Mouse (Mus musculus) forebrain, embryonic 14.5 days (tissue): ENCODE measurements around the gene Pax5. TPM values are rescaled to one million over a fixed set of nuclear protein-coding genes. Genes with fewer than 3 reads are reported as not detected.
A peak's percentile ranks its signal among the peaks of the same experiment; 100 is the strongest.

Source experiments
- ATAC-seq: fragments of 200-750 bp; cut with Nextera tagmentation; 2 replicates; pipeline ENCODE4 v1.8.0; 2017; ENCODE audit warnings: mild to moderate bottlenecking, moderate library complexity
- DNase-seq: peaks from one replicate; pipeline ENCODE4 v3.0.0-alpha.2; 2015; ENCODE audit warnings: low spot score
- H3K27ac ChIP-seq: fragments of 300-500 bp; sonication (generic); 2 replicates; pipeline ENCODE4 v1.5.1; 2014; ENCODE audit warnings: low read depth, mild to moderate bottlenecking, control low read depth, low read length, moderate library complexity
- H3K27me3 ChIP-seq: fragments of 300-500 bp; sonication (generic); replicated peaks from 2 replicates; pipeline ENCODE4 v1.6.1; 2014; ENCODE audit warnings: low read length, control low read depth, mixed read lengths; ENCODE audit not compliant: control insufficient read depth, insufficient read depth
- H3K36me3 ChIP-seq: fragments of 300-500 bp; sonication (generic); 2 replicates; pipeline ENCODE4 v1.6.1; 2014; ENCODE audit warnings: low read length, control low read depth; ENCODE audit not compliant: control insufficient read depth, insufficient read depth
- H3K4me1 ChIP-seq: fragments of 300-500 bp; sonication (generic); 2 replicates; pipeline ENCODE4 v1.6.1; 2014; ENCODE audit warnings: antibody characterized with exemption, low read length, control low read depth; ENCODE audit not compliant: control insufficient read depth, insufficient read depth
- H3K4me2 ChIP-seq: fragments of 300-500 bp; sonication (generic); 2 replicates; pipeline ENCODE4 v1.6.1; 2014; ENCODE audit warnings: mild to moderate bottlenecking, control low read depth, low read length
- H3K4me3 ChIP-seq: fragments of 300-500 bp; sonication (generic); 2 replicates; pipeline ENCODE4 v1.5.1; 2014; ENCODE audit warnings: low read depth, low read length, control low read depth
- H3K9ac ChIP-seq: fragments of 300-500 bp; sonication (generic); 2 replicates; pipeline ENCODE4 v1.6.1; 2014; ENCODE audit warnings: mild to moderate bottlenecking, low read length, control low read depth, moderate library complexity
- H3K9me3 ChIP-seq: fragments of 300-500 bp; sonication (generic); replicated peaks from 2 replicates; pipeline ENCODE4 v1.6.1; 2016; ENCODE audit warnings: low read length, control low read depth, mixed read lengths; ENCODE audit not compliant: control insufficient read depth
- WGBS: fragments of 180-500 bp; shearing (Covaris S2); extraction: QIAGEN DNeasy Blood & Tissue Kit; methylation state at CpG from one replicate; pipeline ENCODE4 v1.1.7; 2014; 5-methylcytosine and 5-hydroxymethylcytosine counted together
- polyA plus RNA-seq: library from polyadenylated mRNA; unstranded; fragments of >200 nt; fragmentation: Nextera tagmentation; extraction: Ambion mirVana; gene quantifications from 2 replicates; pipeline ENCODE4 v1.2.1, GENCODE M21; 2014

Gene Pax5
- polyA plus RNA-seq, 1 experiment from 2014 or later = 0.20 TPM

DNA sequence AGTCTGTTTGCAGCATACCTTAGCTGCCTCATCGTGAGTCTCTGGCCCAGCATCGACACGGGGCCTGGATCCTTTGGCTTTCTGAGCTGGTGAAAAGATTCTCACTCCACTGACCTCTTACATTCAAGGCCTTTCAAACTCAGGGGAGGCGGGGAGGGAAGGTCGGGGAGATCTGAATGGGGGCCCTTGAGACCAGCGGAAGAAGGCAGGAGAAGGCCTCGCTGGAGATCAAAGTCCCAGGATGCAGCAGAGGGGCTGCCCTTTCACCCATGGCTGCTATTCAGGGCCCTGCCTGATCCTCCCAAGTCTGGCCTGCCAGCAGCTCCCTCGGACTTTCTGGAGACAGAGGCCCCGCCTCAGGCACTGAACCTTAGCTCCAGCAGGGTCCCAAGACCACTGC lies 36.6 kb downstream of the Pax5 start:
- DNase-seq = no peak
- no peak overlapping the region for H3K4me2 ChIP-seq
- H3K36me3 ChIP-seq = no peaks in the 10 kb centered on the region
- H3K4me1 ChIP-seq = no peaks in the 10 kb centered on the region
- no peaks in the 10 kb centered on the region for H3K27me3 ChIP-seq
- no peak overlapping the region for H3K4me3 ChIP-seq
- no peak overlapping the region for H3K9ac ChIP-seq
- no peak overlapping the region for H3K27ac ChIP-seq
- 0 out of 2 replicates have a peak, but pooled peaks cover 3% of the 10 kb centered on the region for H3K9me3 ChIP-seq
- WGBS = 6% methylated on average over 9 of the region's 9 CpGs
- no peak for ATAC-seq

DNA sequence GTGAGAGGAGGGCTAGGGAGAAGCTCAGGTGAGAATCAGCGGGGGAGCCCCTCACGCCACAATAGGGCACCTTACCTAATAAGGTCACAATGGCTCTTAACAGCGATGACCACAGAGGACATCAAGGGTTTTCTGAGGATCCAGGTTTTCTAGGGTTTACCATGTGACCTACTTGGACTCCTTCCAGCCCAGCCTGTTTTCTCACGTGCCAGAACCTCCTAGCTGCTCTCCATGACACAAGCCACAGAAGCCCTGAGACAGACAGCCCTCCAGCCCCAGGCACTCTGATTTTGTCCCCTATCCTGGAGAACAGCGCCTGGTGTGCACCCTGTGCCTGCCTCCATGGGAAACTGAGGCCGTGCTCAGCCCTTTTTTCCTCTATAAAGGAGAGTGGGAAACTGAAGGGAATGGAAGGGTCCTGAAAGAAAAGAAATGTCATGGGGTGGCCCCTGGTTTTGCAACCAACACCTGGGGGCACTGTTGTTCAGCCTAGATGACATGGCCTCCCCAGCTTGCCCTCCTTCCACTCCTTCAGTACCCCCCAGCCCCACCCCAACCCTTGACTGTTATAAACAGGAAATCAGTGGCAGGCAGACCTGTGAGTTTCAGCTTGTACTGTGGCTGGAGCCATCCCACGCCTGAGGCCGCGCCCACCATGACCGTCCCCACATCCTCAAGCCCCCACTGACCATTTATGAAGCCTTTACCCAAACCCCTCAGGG lies 37.9 kb downstream of the Pax5 start:
- Histone ChIP-seq H3K9me3 (0 out of 2 replicates have a peak, but pooled peaks cover 3% of the 10 kb centered on the region), H3K36me3 (no peaks in the 10 kb centered on the region), H3K27ac (no peak overlapping the region), H3K9ac (no peak overlapping the region), H3K4me1 (no peaks in the 10 kb centered on the region), H3K4me3 (no peak overlapping the region), H3K4me2 (no peak overlapping the region), H3K27me3 (no peaks in the 10 kb centered on the region; the same call in 1 of the 2 replicates)
- no peak for ATAC-seq
- WGBS = 61% methylated on average over 10 of the region's 10 CpGs
- peak; percentile 5 for DNase-seq

DNA sequence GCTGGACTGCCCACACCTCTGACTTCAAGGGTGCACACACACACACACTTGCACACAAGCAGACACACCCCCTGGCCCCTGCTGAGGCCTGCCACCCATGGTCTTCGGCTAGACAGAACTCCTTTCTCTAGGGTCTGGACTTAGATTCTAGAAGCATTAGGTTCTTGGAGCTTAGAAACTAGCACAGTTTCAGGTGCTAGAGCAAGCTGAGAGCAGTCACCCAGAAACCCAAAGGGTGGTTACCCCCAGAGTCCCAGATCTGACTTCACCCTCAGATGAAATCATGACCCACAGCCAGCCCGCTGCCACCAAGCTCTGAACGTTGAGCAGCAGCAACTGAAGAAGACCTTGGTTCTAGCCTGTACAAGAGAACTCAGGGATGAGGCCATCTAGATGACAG lies 38.8 kb downstream of the Pax5 start:
- H3K4me3 ChIP-seq = no peak overlapping the region
- no peaks in the 10 kb centered on the region for H3K36me3 ChIP-seq
- 91% methylated on average over 3 of the region's 3 CpGs for WGBS
- no peaks in the 10 kb centered on the region for H3K4me1 ChIP-seq
- H3K9me3 ChIP-seq = 0 out of 2 replicates have a peak, but pooled peaks cover 3% of the 10 kb centered on the region
- no peak for ATAC-seq
- H3K27ac ChIP-seq = no peak overlapping the region
- no peak overlapping the region for H3K9ac ChIP-seq
- peaks cover 6% of the 10 kb centered on the region for H3K27me3 ChIP-seq
- no peak for DNase-seq
- H3K4me2 ChIP-seq = no peak overlapping the region

DNA sequence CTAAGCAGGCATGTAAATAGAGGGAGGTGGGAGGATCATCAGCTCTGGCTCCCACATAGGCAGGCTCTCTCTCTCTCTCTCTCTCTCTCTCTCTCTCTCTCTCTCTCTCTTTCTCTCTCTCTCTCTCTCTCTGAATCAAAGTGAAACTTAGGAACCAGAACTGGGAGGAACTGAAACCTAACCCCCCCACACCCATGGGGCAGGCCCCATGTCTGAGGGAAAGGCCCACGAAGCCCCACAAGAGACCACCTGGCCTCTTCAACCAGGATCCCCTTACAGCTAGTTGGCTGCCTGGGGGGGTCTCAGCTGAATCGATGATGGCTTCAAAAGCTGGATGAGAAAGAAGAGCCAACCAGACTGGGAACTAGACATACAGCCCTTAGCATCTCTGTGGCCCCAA lies 39.3 kb downstream of the Pax5 start:
- Histone ChIP-seq H3K9ac (no peak overlapping the region), H3K4me2 (no peak overlapping the region), H3K4me3 (no peak overlapping the region), H3K36me3 (no peaks in the 10 kb centered on the region), H3K9me3 (0 out of 2 replicates have a peak, but pooled peaks cover 3% of the 10 kb centered on the region), H3K27ac (no peak overlapping the region), H3K4me1 (no peaks in the 10 kb centered on the region), H3K27me3 (peaks cover 10% of the 10 kb centered on the region)
- 89% methylated on average over 2 of the region's 2 CpGs for WGBS
- DNase-seq (no peak), ATAC-seq (no peak)

DNA sequence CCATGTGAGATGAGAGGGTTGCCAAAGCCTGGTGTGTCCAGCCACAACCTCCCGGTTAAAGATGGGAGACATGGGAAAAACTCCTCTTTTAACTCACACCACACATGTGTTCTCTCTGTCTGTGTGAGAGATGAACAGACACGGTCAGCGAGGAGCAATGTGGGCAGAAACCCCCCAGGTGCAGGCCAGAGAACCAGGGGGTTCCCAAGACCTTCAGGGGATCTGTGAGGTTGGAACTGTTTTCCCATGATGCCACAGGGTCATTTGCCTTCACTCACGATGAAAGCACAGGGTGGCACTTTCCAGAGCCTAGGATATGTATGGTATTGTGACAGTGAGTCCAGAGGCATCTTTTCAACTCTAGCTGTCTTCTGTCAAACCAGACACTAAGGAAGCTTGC lies 39.9 kb downstream of the Pax5 start:
- Histone ChIP-seq H3K9me3 (0 out of 2 replicates have a peak, but pooled peaks cover 3% of the 10 kb centered on the region), H3K27me3 (peaks cover 14% of the 10 kb centered on the region), H3K4me1 (no peaks in the 10 kb centered on the region), H3K36me3 (no peaks in the 10 kb centered on the region), H3K9ac (no peak overlapping the region), H3K4me3 (no peak overlapping the region), H3K27ac (no peak overlapping the region), H3K4me2 (no peak overlapping the region)
- WGBS = 81% methylated on average over 4 of the region's 4 CpGs
- no peak for ATAC-seq
- DNase-seq = no peak

DNA sequence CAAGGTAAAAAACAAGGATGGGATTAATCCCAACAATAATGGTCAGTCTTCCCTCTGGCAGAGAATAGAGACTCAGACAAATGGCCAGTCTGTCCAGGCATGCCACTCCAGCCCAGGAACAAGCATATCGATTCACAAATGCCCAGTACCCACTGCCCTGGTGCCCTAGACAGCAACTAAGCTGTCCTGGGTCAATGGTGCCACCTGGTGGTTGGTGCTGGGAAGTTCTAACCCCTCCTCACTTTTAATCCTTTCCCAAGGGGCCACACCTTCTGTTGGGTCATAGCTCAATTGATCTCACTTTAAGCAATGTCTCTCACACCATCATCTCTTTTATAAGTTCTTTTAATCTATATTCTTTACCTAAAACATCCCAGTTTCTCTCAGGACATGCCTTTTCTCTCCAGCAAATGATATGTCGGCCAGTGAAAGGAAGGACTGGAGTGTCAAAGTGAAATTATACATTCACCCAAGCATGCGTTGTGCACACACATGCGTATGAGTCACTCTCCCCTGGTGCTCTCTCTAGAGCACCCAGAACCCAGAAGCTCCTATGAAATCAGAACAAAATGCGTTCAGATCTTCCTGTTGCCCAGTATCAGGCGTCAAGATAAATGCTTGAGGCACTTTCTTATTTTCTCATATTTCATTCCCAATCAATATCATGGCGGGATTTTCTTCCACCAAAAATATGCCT lies 40.7 kb downstream of the Pax5 start:
- no peak overlapping the region for H3K4me3 ChIP-seq
- H3K4me2 ChIP-seq = no peak overlapping the region
- H3K9me3 ChIP-seq = 0 out of 2 replicates have a peak, but pooled peaks cover 3% of the 10 kb centered on the region
- H3K4me1 ChIP-seq = no peaks in the 10 kb centered on the region
- ATAC-seq (no peak), DNase-seq (no peak)
- H3K9ac ChIP-seq = no peak overlapping the region
- peaks cover 21% of the 10 kb centered on the region for H3K27me3 ChIP-seq
- WGBS = 92% methylated on average over 7 of the region's 7 CpGs
- no peak overlapping the region for H3K27ac ChIP-seq
- H3K36me3 ChIP-seq = no peaks in the 10 kb centered on the region

DNA sequence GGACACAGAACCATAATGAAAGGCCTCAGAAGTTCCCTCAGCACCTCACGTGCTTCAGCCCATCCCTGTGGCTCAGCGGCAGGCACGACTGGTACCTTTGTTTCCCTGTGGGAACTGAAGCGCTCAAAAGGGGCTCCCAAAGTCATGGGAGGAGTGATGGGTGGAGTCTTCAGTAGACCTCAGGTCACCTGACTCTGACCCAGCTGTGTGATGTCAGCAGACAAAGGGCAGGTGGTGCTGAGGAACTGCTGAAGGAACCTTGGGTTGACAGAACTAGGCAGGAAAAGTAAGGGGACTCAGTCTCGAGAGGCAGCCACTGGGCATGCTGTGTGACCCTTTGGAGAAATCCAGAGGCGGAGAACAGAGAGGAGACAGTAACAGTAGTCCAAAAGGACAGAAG lies 41.7 kb downstream of the Pax5 start:
- Histone ChIP-seq H3K36me3 (no peaks in the 10 kb centered on the region), H3K4me3 (no peak overlapping the region), H3K27ac (no peak overlapping the region), H3K27me3 (peaks cover 23% of the 10 kb centered on the region), H3K9ac (no peak overlapping the region), H3K4me2 (no peak overlapping the region), H3K9me3 (0 out of 2 replicates have a peak, but pooled peaks cover 3% of the 10 kb centered on the region), H3K4me1 (peaks cover 2% of the 10 kb centered on the region; the same call in 1 of the 2 replicates)
- 78% methylated on average over 6 of the region's 6 CpGs for WGBS
- ATAC-seq = no peak
- no peak for DNase-seq

DNA sequence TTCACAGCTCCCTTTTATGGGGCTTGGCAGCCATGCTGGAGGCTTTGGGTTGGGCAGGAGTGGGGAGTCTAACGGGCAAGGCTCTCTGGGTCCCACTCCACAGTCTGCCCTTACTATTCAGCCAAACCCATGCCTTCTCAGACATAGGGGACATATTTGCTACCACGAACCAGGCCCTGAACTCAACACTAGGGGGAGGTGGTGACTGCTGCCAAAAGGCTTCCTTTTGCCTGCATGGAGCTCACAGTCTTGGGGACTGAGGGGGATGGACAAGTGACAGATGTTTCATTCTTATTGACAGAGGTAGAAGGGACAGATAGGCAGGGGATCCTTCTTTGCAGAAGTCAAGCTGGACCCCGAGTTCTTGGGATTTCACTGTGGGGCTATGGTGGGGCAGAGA lies 42.1 kb downstream of the Pax5 start:
- DNase-seq (no peak), ATAC-seq (no peak)
- H3K4me3 ChIP-seq = no peak overlapping the region
- H3K27ac ChIP-seq = no peak overlapping the region
- peaks cover 3% of the 10 kb centered on the region; the same call in 1 of the 2 replicates for H3K4me1 ChIP-seq
- WGBS = 60% methylated on average over 3 of the region's 3 CpGs
- H3K4me2 ChIP-seq = no peak overlapping the region
- peaks cover 25% of the 10 kb centered on the region for H3K27me3 ChIP-seq
- H3K9me3 ChIP-seq = 0 out of 2 replicates have a peak, but pooled peaks cover 3% of the 10 kb centered on the region
- H3K36me3 ChIP-seq = no peaks in the 10 kb centered on the region
- no peak overlapping the region for H3K9ac ChIP-seq

DNA sequence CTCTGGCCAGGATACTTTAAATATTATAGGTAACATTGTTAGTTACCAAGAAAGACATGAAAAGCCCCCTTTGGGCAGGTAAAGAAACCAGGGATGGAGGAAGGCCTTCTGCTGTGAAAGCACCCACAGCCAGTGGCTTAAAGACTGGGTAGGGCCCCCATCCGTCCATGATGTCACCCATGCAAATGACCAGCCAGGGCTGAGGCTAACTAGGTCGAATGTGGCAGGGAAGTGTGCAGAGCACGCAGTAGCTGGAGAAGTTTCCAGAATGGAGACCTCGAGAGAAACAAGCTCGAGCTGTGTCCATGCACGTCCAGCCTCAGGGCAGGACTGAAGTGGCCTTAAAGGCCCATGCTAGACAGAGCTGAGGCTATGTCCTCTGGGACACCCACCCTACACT lies 42.9 kb downstream of the Pax5 start:
- DNase-seq = no peak
- 88% methylated on average over 6 of the region's 6 CpGs for WGBS
- Histone ChIP-seq H3K4me2 (no peak overlapping the region), H3K4me1 (peaks cover 3% of the 10 kb centered on the region; the same call in 1 of the 2 replicates), H3K9ac (no peak overlapping the region), H3K4me3 (no peak overlapping the region), H3K36me3 (no peaks in the 10 kb centered on the region), H3K27ac (no peak overlapping the region), H3K27me3 (peaks cover 33% of the 10 kb centered on the region), H3K9me3 (0 out of 2 replicates have a peak, but pooled peaks cover 3% of the 10 kb centered on the region)
- ATAC-seq = no peak
